Mouse (Mus musculus) cerebellum, adult 2 months (tissue): Measurements from ENCODE around the gene Rasd1. TPM values are rescaled to one million over a fixed set of nuclear protein-coding genes. Genes with fewer than 3 reads are reported as not detected.

Experiments
- DNase-seq, 2 experiments: peaks; one replicate each; pipeline ENCODE4 v3.0.0; 2021
- H3K27ac ChIP-seq: fragments of 200-500 bp; 2 replicates; pipeline ENCODE4 v1.5.1; 2012; ENCODE audit warnings: low read length, control low read depth, inconsistent platforms; ENCODE audit not compliant: insufficient read depth
- H3K27me3 ChIP-seq: fragments of 200-500 bp; 2 replicates; pipeline ENCODE4 v1.6.1; 2012; ENCODE audit warnings: inconsistent platforms, mild to moderate bottlenecking, low read length, moderate library complexity; ENCODE audit not compliant: control insufficient read depth, insufficient read depth
- H3K4me1 ChIP-seq: fragments of 200-500 bp; 2 replicates; pipeline ENCODE4 v1.6.1; 2011; ENCODE audit warnings: low read length; ENCODE audit not compliant: control insufficient read depth, insufficient read depth
- H3K4me3 ChIP-seq: fragments of 200-500 bp; replicated peaks from 2 replicates; pipeline ENCODE3; 2011; ENCODE audit warnings: mild to moderate bottlenecking, low read depth, low read length, control low read depth; ENCODE audit not compliant: insufficient read depth
- CTCF ChIP-seq: fragments of 200-500 bp; IDR thresholded peaks from 2 replicates; pipeline ENCODE4 v1.5.1; 2011; ENCODE audit warnings: low read depth, mild to moderate bottlenecking, control low read depth, low read length, moderate library complexity, borderline replicate concordance; ENCODE audit not compliant: insufficient read depth
- POLR2A ChIP-seq: fragments of 200-500 bp; IDR thresholded peaks from 2 replicates; pipeline ENCODE4 v1.6.1; 2011; ENCODE audit warnings: low read length, control low read depth, borderline replicate concordance; ENCODE audit not compliant: insufficient read depth
- WGBS: fragments of 180-500 bp; shearing (Covaris S2); methylation state at CpG from one replicate; pipeline ENCODE4 v1.1.7; 2018; 5-methylcytosine and 5-hydroxymethylcytosine counted together
- polyA plus RNA-seq: library from polyadenylated mRNA; depleted of rRNA; stranded (reverse); fragments of >200 nt; gene quantifications from 2 replicates; pipeline ENCODE4 v1.2.3, GENCODE M21; 2012

Rasd1 gene
- polyA plus RNA-seq, 1 experiment, result 5.1 TPM

GRCm38 (mm10) chr11:59939821-59940220 is 24.9 kb downstream of the Rasd1 start:
- H3K4me3 ChIP-seq, result no peak overlapping the region
- TF ChIP-seq POLR2A (no peak), CTCF (no peak)
- no peak for DNase-seq
- no peak overlapping the region for H3K27ac ChIP-seq
- no peaks in the 10 kb centered on the region for H3K27me3 ChIP-seq
- no peaks in the 10 kb centered on the region for H3K4me1 ChIP-seq
- 80% methylated on average over 1 of the region's 1 CpGs for WGBS

GRCm38 (mm10) chr11:59937615-59938014 is 27.1 kb downstream of the Rasd1 start:
- Histone ChIP-seq H3K4me3 (no peak overlapping the region), H3K4me1 (no peaks in the 10 kb centered on the region), H3K27me3 (no peaks in the 10 kb centered on the region), H3K27ac (no peak overlapping the region)
- 29% methylated on average over 2 of the region's 2 CpGs for WGBS
- no peak for DNase-seq
- TF ChIP-seq POLR2A, result no peak
- TF ChIP-seq CTCF, result no peak

GRCm38 (mm10) chr11:59937023-59937422 is 27.7 kb downstream of the Rasd1 start:
- 73% methylated on average over 3 of the region's 3 CpGs for WGBS
- no peak for TF ChIP-seq POLR2A
- TF ChIP-seq CTCF, result no peak
- Histone ChIP-seq H3K27me3 (no peaks in the 10 kb centered on the region), H3K4me1 (no peaks in the 10 kb centered on the region), H3K27ac (no peak overlapping the region), H3K4me3 (no peak overlapping the region)
- DNase-seq, result no peak

GRCm38 (mm10) chr11:59933943-59934342 is 30.8 kb downstream of the Rasd1 start:
- Histone ChIP-seq H3K27ac (no peak overlapping the region), H3K4me3 (no peak overlapping the region), H3K4me1 (no peaks in the 10 kb centered on the region), H3K27me3 (no peaks in the 10 kb centered on the region)
- 39% methylated on average over 12 of the region's 12 CpGs for WGBS
- TF ChIP-seq CTCF (no peak), POLR2A (no peak)
- no peak for DNase-seq

DNA sequence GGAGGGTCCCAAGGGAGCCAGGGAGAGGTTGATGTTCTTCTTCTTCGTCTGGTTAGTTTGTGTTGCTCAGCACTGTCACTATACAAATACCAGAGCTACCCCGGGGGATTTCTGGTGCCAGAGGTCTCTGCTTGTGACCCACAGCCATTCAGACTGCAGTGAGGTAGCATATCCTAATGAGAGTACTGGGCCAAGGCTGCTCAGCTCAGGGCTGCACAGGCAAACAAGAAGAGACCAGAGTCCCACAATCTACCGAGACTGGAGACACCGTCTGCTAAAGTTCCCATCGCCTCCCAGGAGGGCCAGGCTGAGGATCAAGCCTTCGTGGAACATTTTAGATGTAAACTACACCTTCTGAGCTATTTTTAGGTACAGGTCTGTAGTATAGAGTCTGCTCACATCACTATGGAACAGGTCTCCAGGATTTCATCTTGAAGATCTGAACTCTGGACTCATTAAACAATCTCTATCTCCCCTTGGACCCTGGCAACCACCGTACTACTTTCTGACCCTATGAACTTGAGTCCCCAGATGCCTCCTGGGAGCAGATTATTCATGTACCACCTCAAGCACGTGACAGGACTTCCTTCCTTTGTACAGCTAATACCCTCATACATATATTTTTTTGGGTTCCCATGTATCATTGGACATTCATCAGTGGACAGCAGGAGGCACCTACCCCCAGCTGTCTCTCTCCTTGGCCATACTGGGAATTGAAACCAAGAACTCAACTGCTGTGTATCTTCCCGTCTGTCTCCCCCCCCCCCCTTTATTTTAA is 32.0 kb downstream of the Rasd1 start:
- TF ChIP-seq POLR2A (no peak), CTCF (no peak)
- no peaks in the 10 kb centered on the region for H3K27me3 ChIP-seq
- no peaks in the 10 kb centered on the region for H3K4me1 ChIP-seq
- WGBS, result 59% methylated on average over 9 of the region's 9 CpGs
- no peak overlapping the region for H3K27ac ChIP-seq
- no peak overlapping the region for H3K4me3 ChIP-seq
- DNase-seq, result no peak

- Histone ChIP-seq H3K4me1 (no peaks in the 10 kb centered on the region), H3K4me3 (no peak overlapping the region), H3K27ac (no peak overlapping the region), H3K27me3 (no peaks in the 10 kb centered on the region)
- TF ChIP-seq POLR2A (no peak), CTCF (no peak)
- DNase-seq, result no peak
- 41% methylated on average over 4 of the region's 4 CpGs for WGBS
These were observed 34.7 kb downstream of the Rasd1 start for GRCm38 (mm10) chr11:59930031-59930430.

DNA sequence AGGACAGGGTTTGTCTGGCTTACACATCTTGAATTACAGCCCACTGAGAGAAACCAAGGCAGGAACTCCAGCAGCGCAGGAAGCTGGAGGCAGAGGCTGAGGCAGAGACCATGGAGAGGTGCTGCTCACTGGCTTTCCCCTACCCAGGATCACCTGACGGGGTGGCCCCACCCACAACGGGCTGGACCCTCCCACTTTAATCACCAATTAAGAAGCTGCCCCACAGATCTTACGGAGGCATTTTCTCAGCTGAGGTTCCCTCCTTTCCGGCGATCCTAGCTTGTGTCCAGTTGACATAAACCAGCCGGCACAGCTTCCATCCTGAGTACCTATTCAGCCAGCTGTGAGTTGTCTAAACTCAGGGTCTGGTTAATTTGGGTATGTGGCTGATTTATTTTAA is 43.5 kb downstream of the Rasd1 start:
- no peak overlapping the region for H3K27ac ChIP-seq
- WGBS, result 30% methylated on average over 7 of the region's 7 CpGs
- no peak for TF ChIP-seq CTCF
- TF ChIP-seq POLR2A, result no peak
- no peak overlapping the region for H3K4me3 ChIP-seq
- H3K27me3 ChIP-seq, result no peaks in the 10 kb centered on the region
- DNase-seq, result no peak
- H3K4me1 ChIP-seq, result no peaks in the 10 kb centered on the region

DNA sequence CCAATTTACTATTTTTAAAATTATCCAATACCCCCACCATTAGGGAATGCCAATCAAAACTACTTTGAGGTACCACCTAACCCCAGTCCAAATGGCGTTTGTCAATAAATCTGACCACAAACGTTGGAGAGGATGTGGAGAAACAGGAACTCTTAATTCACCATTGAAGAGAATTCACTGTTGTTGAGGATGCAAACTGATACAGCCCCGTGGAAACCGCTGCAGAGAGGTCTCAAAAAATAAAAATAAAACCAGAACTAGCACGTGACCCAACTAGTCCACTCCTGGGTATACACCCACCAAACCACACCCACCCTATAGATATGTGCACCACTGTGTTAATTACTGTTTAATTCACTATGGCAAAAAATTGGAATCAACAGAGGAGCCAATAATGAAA is 44.4 kb downstream of the Rasd1 start:
- TF ChIP-seq CTCF, result no peak
- no peak for TF ChIP-seq POLR2A
- no peaks in the 10 kb centered on the region for H3K27me3 ChIP-seq
- no peak for DNase-seq
- whole genome bisulfite sequencing, result 78% methylated on average over 5 of the region's 5 CpGs
- H3K27ac ChIP-seq, result no peak overlapping the region
- H3K4me1 ChIP-seq, result no peaks in the 10 kb centered on the region
- H3K4me3 ChIP-seq, result no peak overlapping the region
